Mouse (Mus musculus) limb, embryonic 15.5 days (tissue): ENCODE data around the gene Cox7a1. TPM values are rescaled to one million over a fixed set of nuclear protein-coding genes. Genes with fewer than 3 reads are reported as not detected.
A peak's percentile ranks its signal among the peaks of the same experiment; 100 is the strongest.
"Not testable (repeated sequence)": the region's sequence is repeated elsewhere in the genome, so short reads cannot be mapped to it uniquely, and the experiment has no call there.

Source experiments
- ATAC-seq: fragments of 200-750 bp; cut with Nextera tagmentation; 2 replicates; pipeline ENCODE4 v1.8.0; 2017; ENCODE audit warnings: low read depth, moderate TSS enrichment; ENCODE audit not compliant: insufficient number of reproducible peaks, low FRiP score, low TSS enrichment
- H3K27ac ChIP-seq: fragments of 300-500 bp; sonication (generic); 2 replicates; pipeline ENCODE4 v1.5.1; 2015; ENCODE audit warnings: moderate library complexity, mild to moderate bottlenecking, inconsistent platforms
- H3K27me3 ChIP-seq: fragments of 300-500 bp; sonication (generic); 2 replicates; pipeline ENCODE4 v1.6.1; 2015; ENCODE audit warnings: inconsistent platforms
- H3K36me3 ChIP-seq: fragments of 300-500 bp; sonication (generic); 2 replicates; pipeline ENCODE4 v1.6.1; 2015; ENCODE audit warnings: inconsistent platforms
- H3K4me1 ChIP-seq: fragments of 300-500 bp; sonication (generic); 2 replicates; pipeline ENCODE4 v1.6.1; 2015; ENCODE audit warnings: inconsistent platforms
- H3K4me2 ChIP-seq: fragments of 300-500 bp; sonication (generic); 2 replicates; pipeline ENCODE4 v1.6.1; 2015; ENCODE audit warnings: mild to moderate bottlenecking, inconsistent platforms
- H3K4me3 ChIP-seq: fragments of 300-500 bp; sonication (generic); 2 replicates; pipeline ENCODE4 v1.5.1; 2015; ENCODE audit warnings: mild to moderate bottlenecking, inconsistent platforms
- H3K9ac ChIP-seq: fragments of 300-500 bp; sonication (generic); 2 replicates; pipeline ENCODE4 v1.6.1; 2015; ENCODE audit warnings: inconsistent platforms
- H3K9me3 ChIP-seq: fragments of 300-500 bp; sonication (generic); 2 replicates; pipeline ENCODE4 v1.6.1; 2016; ENCODE audit warnings: inconsistent platforms
- WGBS: fragments of 180-500 bp; shearing (Covaris S2); methylation state at CpG from one replicate; pipeline ENCODE4 v1.1.7; 2015; 5-methylcytosine and 5-hydroxymethylcytosine counted together
- polyA plus RNA-seq: library from polyadenylated mRNA; unstranded; fragments of >200 nt; fragmentation: Nextera tagmentation; extraction: Ambion mirVana; gene quantifications from 2 replicates; pipeline ENCODE4 v1.2.1, GENCODE M21; 2015

Cox7a1 gene
- polyA plus RNA-seq, 1 experiment from 2014 or later, result 3.4 TPM

- WGBS, result 23% methylated on average over 11 of the region's 11 CpGs
- peaks cover 22% of the 10 kb centered on the region for H3K36me3 ChIP-seq
Observed at GRCm38 (mm10) chr7:30170283-30170951, 13.5 kb upstream of the Cox7a1 start.

GRCm38 (mm10) chr7:30176474-30176873 lies 7.5 kb upstream of the Cox7a1 start:
- no peak overlapping the region for H3K9ac ChIP-seq
- H3K9me3 ChIP-seq, result no peaks in the 10 kb centered on the region
- WGBS, result 86% methylated on average over 12 of the region's 12 CpGs
- H3K27ac ChIP-seq, result no peak overlapping the region
- peaks cover 26% of the 10 kb centered on the region for H3K36me3 ChIP-seq
- H3K4me2 ChIP-seq, result no peak overlapping the region
- ATAC-seq, result no peak
- H3K4me3 ChIP-seq, result no peak overlapping the region
- no peaks in the 10 kb centered on the region for H3K27me3 ChIP-seq
- no peaks in the 10 kb centered on the region for H3K4me1 ChIP-seq

More at GRCm38 (mm10) chr7:30170283-30170951, 13.5 kb upstream of the Cox7a1 start:
- H3K4me3 ChIP-seq, result peak overlapping the region; percentile 61
- peak overlapping the region; percentile 59 for H3K4me2 ChIP-seq
- H3K9ac ChIP-seq, result peak overlapping the region; percentile 64
- peak overlapping the region; percentile 93 for H3K27ac ChIP-seq
- H3K9me3 ChIP-seq, result 0 out of 2 replicates have a peak, but pooled peaks cover 11% of the 10 kb centered on the region
- peaks cover 8% of the 10 kb centered on the region for H3K4me1 ChIP-seq
- ATAC-seq, result peak; percentile 9
- no peaks in the 10 kb centered on the region for H3K27me3 ChIP-seq

- Histone ChIP-seq H3K36me3 (peaks cover 26% of the 10 kb centered on the region), H3K9me3 (no peaks in the 10 kb centered on the region), H3K27ac (no peak overlapping the region), H3K4me3 (no peak overlapping the region), H3K4me1 (no peaks in the 10 kb centered on the region), H3K9ac (no peak overlapping the region), H3K27me3 (no peaks in the 10 kb centered on the region), H3K4me2 (no peak overlapping the region)
- no peak for ATAC-seq
- 78% methylated on average over 11 of the region's 11 CpGs for WGBS
Observed at GRCm38 (mm10) chr7:30178256-30178655, 5.7 kb upstream of the Cox7a1 start.

GRCm38 (mm10) chr7:30181308-30181707 lies 2.6 kb upstream of the Cox7a1 start:
- WGBS, result 5% methylated on average over 4 of the region's 4 CpGs
- H3K36me3 ChIP-seq, result peaks cover 33% of the 10 kb centered on the region
- H3K27ac ChIP-seq, result no peak overlapping the region
- no peaks in the 10 kb centered on the region for H3K9me3 ChIP-seq
- H3K4me3 ChIP-seq, result no peak overlapping the region
- ATAC-seq, result no peak
- H3K9ac ChIP-seq, result no peak overlapping the region
- H3K4me2 ChIP-seq, result no peak overlapping the region
- H3K27me3 ChIP-seq, result no peaks in the 10 kb centered on the region
- H3K4me1 ChIP-seq, result peaks cover 9% of the 10 kb centered on the region

- not testable (repeated sequence) for H3K27me3 ChIP-seq, H3K4me2 ChIP-seq, H3K9me3 ChIP-seq, H3K4me3 ChIP-seq, ATAC-seq, H3K9ac ChIP-seq, H3K4me1 ChIP-seq, H3K27ac ChIP-seq
- peaks cover 35% of the 10 kb centered on the region for H3K36me3 ChIP-seq
- WGBS, result 92% methylated on average over 10 of the region's 10 CpGs
Observed at GRCm38 (mm10) chr7:30181929-30182328, 2.0 kb upstream of the Cox7a1 start.

GRCm38 (mm10) chr7:30183189-30183588 lies 755 bp upstream of the Cox7a1 start:
- not testable (repeated sequence) for H3K9ac ChIP-seq, H3K27ac ChIP-seq, H3K27me3 ChIP-seq, H3K4me3 ChIP-seq, H3K9me3 ChIP-seq, H3K4me1 ChIP-seq, H3K4me2 ChIP-seq, ATAC-seq
- H3K36me3 ChIP-seq, result peaks cover 41% of the 10 kb centered on the region
- WGBS, result 57% methylated on average over 7 of the region's 7 CpGs

GRCm38 (mm10) chr7:30184641-30185348 lies 851 bp downstream of the Cox7a1 start:
- H3K27ac ChIP-seq, result no peak overlapping the region
- H3K36me3 ChIP-seq, result peaks cover 45% of the 10 kb centered on the region
- no peak overlapping the region for H3K4me2 ChIP-seq

GRCm38 (mm10) chr7:30188344-30189115 lies 4.6 kb downstream of the Cox7a1 start:
- Histone ChIP-seq H3K4me3 (no peak overlapping the region), H3K4me1 (peaks cover 23% of the 10 kb centered on the region), H3K9me3 (no peaks in the 10 kb centered on the region), H3K36me3 (peaks cover 75% of the 10 kb centered on the region), H3K27me3 (no peaks in the 10 kb centered on the region), H3K27ac (no peak overlapping the region), H3K4me2 (no peak overlapping the region), H3K9ac (no peak overlapping the region)
- WGBS, result 72% methylated on average over 12 of the region's 12 CpGs
- no peak for ATAC-seq

More at GRCm38 (mm10) chr7:30184641-30185348, 851 bp downstream of the Cox7a1 start:
- WGBS, result 70% methylated on average over 13 of the region's 13 CpGs
- H3K9ac ChIP-seq, result no peak overlapping the region; the same call in 1 of the 2 replicates
- H3K27me3 ChIP-seq, result no peaks in the 10 kb centered on the region
- no peak overlapping the region for H3K4me3 ChIP-seq
- peaks cover 9% of the 10 kb centered on the region for H3K4me1 ChIP-seq
- ATAC-seq, result no peak
- H3K9me3 ChIP-seq, result no peaks in the 10 kb centered on the region

GRCm38 (mm10) chr7:30189116-30189491 lies 5.2 kb downstream of the Cox7a1 start:
- Histone ChIP-seq H3K4me3 (no peak overlapping the region), H3K4me1 (peaks cover 22% of the 10 kb centered on the region), H3K27ac (no peak overlapping the region), H3K36me3 (peaks cover 75% of the 10 kb centered on the region), H3K4me2 (no peak overlapping the region), H3K9me3 (no peaks in the 10 kb centered on the region), H3K9ac (no peak overlapping the region), H3K27me3 (no peaks in the 10 kb centered on the region)
- WGBS, result 74% methylated on average over 4 of the region's 4 CpGs
- ATAC-seq, result no peak

- H3K4me1 ChIP-seq, result peaks cover 23% of the 10 kb centered on the region
- no peak overlapping the region for H3K27ac ChIP-seq
- H3K27me3 ChIP-seq, result no peaks in the 10 kb centered on the region
- no peaks in the 10 kb centered on the region for H3K9me3 ChIP-seq
- no peak overlapping the region for H3K4me3 ChIP-seq
- no peak for ATAC-seq
- H3K36me3 ChIP-seq, result peaks cover 53% of the 10 kb centered on the region
- no peak overlapping the region for H3K9ac ChIP-seq
- H3K4me2 ChIP-seq, result no peak overlapping the region
- 89% methylated on average over 12 of the region's 12 CpGs for WGBS
Observed at GRCm38 (mm10) chr7:30192088-30192487, 8.1 kb downstream of the Cox7a1 start.

- H3K4me3 ChIP-seq, result peak overlapping the region; percentile 81
- H3K9ac ChIP-seq, result 0 out of 2 replicates have a peak overlapping the region, but pooled peaks have one; percentile 20
- ATAC-seq, result no peak
- H3K9me3 ChIP-seq, result no peaks in the 10 kb centered on the region
- H3K4me1 ChIP-seq, result peaks cover 28% of the 10 kb centered on the region
- peak overlapping the region; percentile 93 for H3K27ac ChIP-seq
- peak overlapping the region; percentile 64 for H3K4me2 ChIP-seq
- H3K27me3 ChIP-seq, result no peaks in the 10 kb centered on the region
- 23% methylated on average over 9 of the region's 9 CpGs for WGBS
- peaks cover 44% of the 10 kb centered on the region for H3K36me3 ChIP-seq
Observed at GRCm38 (mm10) chr7:30193013-30193412, 9.1 kb downstream of the Cox7a1 start.
